Mouse (Mus musculus) megakaryocyte progenitor cell, adult 5-6 weeks (primary cell): ENCODE measurements at regions not wholly inside any gene's neighbourhood (a gene's known extent, or its start where the extent isn't known, plus 50 kb on each side); places are given as distances from the start of the nearest gene placed in this dataset.

Source experiments
- ATAC-seq: replicated peaks from 2 replicates; pipeline ENCODE4 v1.8.0; 2016; ENCODE audit warnings: mild to moderate bottlenecking, moderate TSS enrichment, inconsistent platforms; ENCODE audit not compliant: poor library complexity

DNA sequence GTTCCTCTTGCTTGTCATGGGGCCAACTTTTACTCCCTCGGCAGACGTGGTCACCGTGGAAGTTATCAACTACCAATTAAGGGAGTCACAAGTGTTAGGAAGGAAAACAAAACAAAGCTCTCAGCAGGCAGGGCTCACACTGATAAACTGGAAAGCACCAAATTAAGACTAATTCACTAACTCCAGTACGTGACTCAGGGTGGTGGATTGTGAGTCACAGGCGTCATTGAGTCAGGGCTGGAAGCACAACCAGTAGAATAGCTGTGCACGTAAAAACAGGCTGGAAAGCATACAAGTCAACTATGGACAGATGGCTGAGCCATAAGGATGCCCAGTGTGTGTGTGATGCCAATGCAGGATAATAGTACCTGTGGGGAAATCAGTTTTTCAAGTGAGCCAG, 204.9 kb downstream of the Gja1 start:
- no peak for ATAC-seq

DNA sequence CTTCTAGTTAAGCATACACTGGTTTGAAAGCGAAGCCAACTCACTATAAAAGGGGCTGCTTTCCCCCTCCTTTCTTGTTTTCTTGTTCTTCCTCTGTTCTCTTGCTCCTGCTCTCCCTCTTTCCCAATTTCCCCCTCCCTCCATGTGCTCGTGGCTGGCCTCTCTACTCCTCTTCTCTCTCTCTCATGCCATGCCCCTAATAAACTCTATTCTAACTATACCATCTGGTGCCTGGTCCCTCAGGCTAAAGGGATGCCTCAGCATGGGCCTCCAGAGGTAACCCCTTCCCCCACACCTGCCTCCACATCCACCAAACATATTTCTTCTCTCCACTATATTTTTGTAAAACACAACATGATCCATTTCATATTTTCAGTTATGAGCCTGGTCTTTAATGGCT, 210.1 kb downstream of the Gja1 start:
- no peak for ATAC-seq

DNA sequence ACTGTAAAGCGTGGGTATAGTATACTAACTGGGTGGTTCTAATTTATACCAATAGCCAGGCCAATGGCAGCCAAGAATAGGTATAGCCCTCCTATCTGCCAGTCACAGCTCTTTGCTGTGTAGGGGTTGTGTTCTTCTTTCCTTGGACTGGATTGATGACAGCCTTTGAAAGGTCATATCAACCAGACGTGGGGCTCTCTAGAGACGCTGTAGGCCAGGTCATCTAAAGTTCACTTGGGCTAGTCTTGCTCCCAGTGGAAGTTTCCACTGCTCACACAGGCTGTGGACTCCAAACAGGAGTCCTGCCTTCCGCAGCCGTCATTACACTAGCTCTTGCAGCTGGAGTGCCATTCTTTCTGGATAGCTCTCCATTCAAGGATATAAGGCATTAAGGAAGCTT, 220.3 kb downstream of the Gja1 start:
- ATAC-seq, result no peak

- ATAC-seq, result peak; percentile 99
These were observed 221.1 kb downstream of the Gja1 start for GRCm38 (mm10) chr10:56598191-56598590.

DNA sequence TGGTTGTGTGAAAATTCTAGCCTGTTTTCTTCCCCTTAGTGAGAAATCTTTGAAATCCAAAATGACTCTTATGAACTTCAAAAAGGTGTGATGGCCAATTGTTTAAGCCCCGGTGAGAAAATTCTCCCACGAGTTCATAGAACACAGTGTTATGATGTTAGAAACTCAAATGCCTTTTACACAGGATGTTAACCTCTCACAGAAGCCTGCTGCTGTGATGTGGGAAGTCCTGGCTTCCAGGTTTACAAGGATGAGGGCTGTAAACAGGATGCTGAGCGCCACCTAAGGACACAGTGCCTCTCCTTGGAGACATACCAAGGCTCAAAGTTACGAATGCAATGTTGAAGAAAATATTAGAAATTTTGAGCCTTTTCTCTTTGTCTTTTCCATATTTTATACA, 222.8 kb downstream of the Gja1 start:
- no peak for ATAC-seq

DNA sequence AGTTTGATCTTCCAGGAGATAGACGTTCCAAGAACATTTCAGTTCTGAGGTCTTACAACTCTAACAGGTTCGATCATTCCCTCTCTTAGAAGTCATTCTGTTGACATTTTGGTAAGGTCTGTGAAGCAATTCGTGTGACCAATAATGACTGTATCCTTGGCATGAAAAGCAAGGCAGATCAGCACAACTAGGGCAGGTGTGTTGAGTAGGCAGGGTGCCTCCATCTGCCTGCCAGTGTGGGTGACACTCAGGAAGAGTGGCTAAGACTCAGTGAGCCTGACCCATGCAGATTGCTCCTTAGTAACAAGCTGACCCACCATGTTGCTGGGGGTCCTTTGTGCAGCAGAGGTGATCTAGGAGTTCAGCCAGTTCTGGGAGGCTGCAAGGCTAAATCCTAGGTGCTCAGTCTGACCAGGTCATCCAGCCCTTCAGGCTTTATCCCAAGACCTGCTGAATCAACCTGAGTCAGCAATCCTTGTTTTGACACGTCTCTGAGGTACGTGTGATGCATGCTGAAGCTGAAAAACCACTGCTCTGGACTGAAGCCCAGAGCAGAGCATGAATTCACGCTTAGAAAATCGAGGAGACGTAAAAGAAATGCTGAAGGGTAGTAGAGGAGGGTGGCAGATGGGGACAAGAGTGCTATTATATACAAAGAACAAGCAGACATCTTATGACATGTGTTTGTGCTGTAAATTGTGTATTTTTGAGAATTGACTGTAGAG, 234.6 kb downstream of the Gja1 start:
- no peak for ATAC-seq

- ATAC-seq, result no peak
These were observed 265.5 kb downstream of the Gja1 start for GRCm38 (mm10) chr10:56642656-56643055.

- no peak for ATAC-seq
These were observed 266.4 kb downstream of the Gja1 start for GRCm38 (mm10) chr10:56643376-56644135.

GRCm38 (mm10) chr10:56660501-56660900, 283.4 kb downstream of the Gja1 start:
- no peak for ATAC-seq

DNA sequence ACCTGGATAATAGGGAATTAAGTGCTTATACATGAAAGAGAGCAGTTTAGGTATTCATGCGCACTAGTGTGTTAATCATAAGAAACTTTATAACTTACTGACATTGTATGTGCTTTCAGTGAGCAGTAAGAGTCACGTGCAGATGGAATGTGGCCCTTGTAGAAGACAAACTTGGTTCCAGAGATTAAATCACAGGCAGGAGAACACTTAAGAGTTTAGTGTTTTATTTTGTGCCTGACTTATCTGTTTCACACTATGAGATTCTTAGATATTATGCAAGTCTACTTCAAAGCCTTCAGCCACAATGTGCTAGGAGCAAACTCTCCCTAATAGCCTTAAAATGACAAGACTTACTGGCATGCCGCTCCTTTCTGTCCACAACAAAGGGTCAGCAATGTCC, 296.8 kb downstream of the Gja1 start:
- no peak for ATAC-seq

DNA sequence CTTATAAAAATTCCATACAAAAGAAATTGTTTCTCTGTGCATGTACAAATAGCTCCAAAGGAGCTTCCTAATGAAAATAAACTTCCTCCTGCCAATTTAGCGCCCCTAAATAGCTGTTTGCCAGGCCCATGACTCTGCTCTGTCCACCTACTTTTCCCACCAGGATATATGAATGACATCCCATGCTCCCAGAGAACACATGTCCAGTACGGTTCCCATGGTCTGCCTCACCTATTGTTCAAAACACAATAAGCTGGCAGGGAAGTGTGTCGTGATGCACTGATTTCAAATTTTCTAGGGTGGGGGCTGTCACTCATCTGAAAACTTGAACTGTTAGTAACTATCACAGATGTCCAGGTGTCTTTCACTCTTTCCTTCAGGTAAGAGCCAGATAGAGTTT, 305.8 kb downstream of the Gja1 start:
- ATAC-seq, result no peak

DNA sequence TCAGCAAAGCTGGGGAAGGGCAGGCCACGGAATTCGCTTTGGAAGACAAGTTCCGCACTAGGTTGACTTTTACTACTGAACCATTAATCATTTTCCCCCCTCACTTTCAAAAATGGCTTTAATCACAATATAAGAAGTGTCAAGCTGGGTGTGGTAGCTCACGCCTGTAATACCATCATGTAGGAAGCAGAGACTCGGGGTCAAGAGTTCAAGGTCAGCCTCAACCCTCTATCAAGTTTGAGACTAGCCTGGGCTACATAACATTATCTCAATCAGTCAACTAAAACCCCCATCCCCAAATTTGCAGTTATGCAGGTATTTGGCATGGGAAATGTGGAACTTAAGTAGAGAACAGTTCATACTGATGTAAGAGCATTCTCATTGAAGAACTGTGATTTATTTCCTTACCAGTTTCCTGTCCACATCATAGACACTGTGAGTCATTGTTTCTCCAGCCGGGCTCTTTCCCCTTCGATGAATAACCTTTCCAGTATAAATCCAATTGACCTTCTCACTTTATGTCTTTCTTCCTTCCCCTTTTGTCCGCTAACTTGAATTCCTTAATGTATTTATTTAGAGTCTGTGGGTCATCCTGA, 308.6 kb downstream of the Gja1 start:
- ATAC-seq, result no peak

GRCm38 (mm10) chr10:56691467-56691866, 314.3 kb downstream of the Gja1 start:
- ATAC-seq, result no peak

DNA sequence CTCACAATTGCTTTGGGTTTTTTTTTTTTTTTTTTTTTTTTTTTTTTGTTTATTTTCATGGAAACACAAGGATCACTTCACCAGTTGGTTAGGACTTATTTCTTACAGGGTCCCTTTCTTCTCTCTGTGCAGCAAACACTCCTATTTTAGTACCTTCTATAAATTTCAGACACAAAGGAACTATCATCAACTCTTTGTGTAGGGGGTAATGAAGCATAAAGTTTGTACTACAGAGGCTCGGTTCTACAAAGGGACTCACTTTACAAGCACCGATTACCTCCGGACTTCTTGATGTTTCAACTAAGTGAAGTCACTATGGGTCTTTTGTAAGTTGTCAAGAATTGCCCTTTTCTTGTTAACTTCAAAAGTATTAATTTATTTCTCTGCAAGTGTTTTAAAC, 318.0 kb downstream of the Gja1 start:
- no peak for ATAC-seq

DNA sequence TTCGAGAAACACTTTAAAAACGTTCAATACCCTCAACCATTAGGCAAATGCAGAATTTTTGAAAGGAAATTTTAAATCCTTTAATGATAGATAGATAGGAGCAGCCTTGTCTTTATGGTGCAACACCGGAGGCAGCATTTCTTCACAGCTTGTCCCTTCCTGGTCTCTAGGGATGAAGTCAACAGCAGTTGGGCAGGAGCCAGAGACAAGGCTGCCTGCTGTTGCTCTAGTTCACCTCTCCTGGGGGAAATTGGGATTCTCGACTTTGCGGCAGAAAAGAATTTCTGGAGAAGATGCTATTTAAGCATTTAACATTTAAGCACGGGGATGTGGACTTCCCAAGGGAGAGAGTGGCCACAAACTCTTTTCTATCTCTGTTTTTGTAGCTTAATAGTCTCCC, 323.0 kb downstream of the Gja1 start:
- no peak for ATAC-seq

DNA sequence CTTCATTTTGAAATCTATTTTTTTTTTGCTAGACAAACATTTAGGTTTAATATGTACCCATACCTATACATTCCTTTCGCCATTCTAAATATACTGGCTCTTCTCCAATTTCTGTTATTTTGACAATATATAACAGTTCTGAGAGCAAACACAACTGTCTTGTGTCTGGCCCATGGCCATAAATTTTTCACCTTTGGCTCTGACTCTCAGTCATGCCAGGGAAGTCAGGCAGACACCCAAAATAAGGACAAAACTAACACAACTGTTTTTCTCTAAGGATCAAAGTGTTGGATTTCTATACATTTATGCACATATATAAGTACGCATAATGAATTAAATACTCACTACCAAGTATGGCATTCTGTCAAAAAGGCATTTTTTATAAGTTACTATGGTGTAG, 331.3 kb downstream of the Gja1 start:
- no peak for ATAC-seq

GRCm38 (mm10) chr10:56708886-56709285, 331.8 kb downstream of the Gja1 start:
- no peak for ATAC-seq

DNA sequence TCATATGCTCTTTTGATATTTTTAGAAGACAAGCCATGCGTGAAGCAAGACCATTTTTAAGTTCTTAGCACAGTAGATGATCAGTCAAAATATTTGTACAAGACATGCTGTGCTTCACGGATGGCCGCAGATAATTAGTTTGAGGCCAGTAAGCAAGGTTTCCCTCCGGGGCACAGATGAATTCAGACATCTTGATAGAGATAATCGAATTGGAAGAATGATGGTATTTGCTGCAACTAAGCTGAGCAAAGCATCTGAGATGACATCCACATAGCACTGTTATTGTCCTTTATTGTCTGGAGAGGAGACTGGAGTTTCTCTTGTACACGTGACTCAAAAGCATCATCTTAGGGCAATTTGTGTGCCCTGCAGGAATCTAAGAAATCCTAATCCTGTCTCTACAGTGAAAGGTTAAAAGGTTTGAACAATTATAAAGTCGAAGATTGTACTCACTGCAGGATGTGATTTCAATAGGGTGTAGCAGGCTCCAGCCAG, 335.5 kb downstream of the Gja1 start:
- no peak for ATAC-seq

DNA sequence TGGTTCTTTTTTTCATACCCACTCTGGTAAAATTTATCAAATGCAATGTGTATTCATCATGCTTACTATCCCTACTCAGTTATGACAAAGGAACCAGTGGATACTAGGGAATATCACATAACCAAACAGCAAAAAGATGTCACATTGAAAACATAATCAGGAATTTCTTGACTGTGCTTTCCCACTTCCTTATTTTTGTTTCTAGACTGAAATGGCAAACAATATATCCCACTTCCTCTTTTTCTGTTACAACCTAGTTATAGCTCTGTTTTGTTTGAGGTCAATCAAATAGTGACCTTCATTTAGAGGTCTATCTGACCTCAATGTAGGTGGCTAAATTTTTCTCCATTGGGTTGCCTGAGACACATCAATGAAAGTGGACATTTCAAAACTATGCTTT, 359.9 kb downstream of the Gja1 start:
- peak; percentile 86 for ATAC-seq

GRCm38 (mm10) chr10:56739621-56740020, 362.5 kb downstream of the Gja1 start:
- no peak for ATAC-seq

GRCm38 (mm10) chr10:56752134-56752533, 375.0 kb downstream of the Gja1 start:
- ATAC-seq, result no peak

DNA sequence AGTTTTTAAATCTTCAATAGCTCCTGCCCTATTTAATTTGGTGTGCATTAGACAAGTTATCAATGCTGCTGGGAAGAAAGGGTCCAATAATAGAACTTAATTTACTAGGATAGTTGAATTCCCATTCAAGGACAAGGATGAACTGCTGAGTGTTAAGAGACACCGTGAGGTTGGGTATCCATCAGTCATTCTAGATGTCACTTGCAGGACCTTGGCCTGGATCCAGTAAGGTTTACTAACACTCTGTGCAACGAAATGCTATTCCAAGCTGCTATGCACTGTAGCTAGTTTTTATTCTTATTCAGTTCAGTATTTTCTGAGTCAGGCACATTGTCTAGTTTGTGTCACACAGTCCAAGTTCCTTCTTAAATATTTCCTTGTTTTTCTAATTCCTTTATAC, 376.4 kb downstream of the Gja1 start:
- ATAC-seq, result no peak
